Mouse (Mus musculus) neural tube, embryonic 12.5 days (tissue): Measurements from ENCODE around the gene Spem2. TPM values are rescaled to one million over a fixed set of nuclear protein-coding genes. Genes with fewer than 3 reads are reported as not detected.
A peak's percentile ranks its signal among the peaks of the same experiment; 100 is the strongest.

Experiments used
- ATAC-seq: fragments of 200-750 bp; cut with Nextera tagmentation; 2 replicates; pipeline ENCODE4 v1.8.0; 2017; ENCODE audit warnings: low read depth, mild to moderate bottlenecking, moderate TSS enrichment, moderate library complexity; ENCODE audit not compliant: low FRiP score
- H3K27ac ChIP-seq: fragments of 300-500 bp; sonication (generic); 2 replicates; pipeline ENCODE4 v1.5.1; 2016
- H3K27me3 ChIP-seq: fragments of 300-500 bp; sonication (generic); replicated peaks from 2 replicates; pipeline ENCODE4 v1.6.1; 2016; ENCODE audit warnings: mild to moderate bottlenecking
- H3K36me3 ChIP-seq: fragments of 300-500 bp; sonication (generic); 2 replicates; pipeline ENCODE4 v1.6.1; 2016; ENCODE audit warnings: mild to moderate bottlenecking
- H3K4me1 ChIP-seq: fragments of 300-500 bp; sonication (generic); 2 replicates; pipeline ENCODE4 v1.6.1; 2016
- H3K4me2 ChIP-seq: fragments of 300-500 bp; sonication (generic); replicated peaks from 2 replicates; pipeline ENCODE4 v1.6.1; 2016; ENCODE audit warnings: mild to moderate bottlenecking
- H3K4me3 ChIP-seq: fragments of 300-500 bp; sonication (generic); 2 replicates; pipeline ENCODE4 v1.5.1; 2016
- H3K9ac ChIP-seq: fragments of 300-500 bp; sonication (generic); 2 replicates; pipeline ENCODE4 v1.6.1; 2016; ENCODE audit warnings: mild to moderate bottlenecking
- H3K9me3 ChIP-seq: fragments of 300-500 bp; sonication (generic); 2 replicates; pipeline ENCODE4 v1.6.1; 2016; ENCODE audit warnings: mild to moderate bottlenecking
- WGBS: fragments of 180-500 bp; shearing (Covaris S2); methylation state at CpG from one replicate; pipeline ENCODE4 v1.1.7; 2016; 5-methylcytosine and 5-hydroxymethylcytosine counted together
- polyA plus RNA-seq: library from polyadenylated mRNA; unstranded; fragments of >200 nt; fragmentation: Nextera tagmentation; extraction: Ambion mirVana; gene quantifications from 2 replicates; pipeline ENCODE4 v1.2.1, GENCODE M21; 2016

Spem2 gene
- polyA plus RNA-seq, 1 experiment from 2014 or later, result not detected

DNA sequence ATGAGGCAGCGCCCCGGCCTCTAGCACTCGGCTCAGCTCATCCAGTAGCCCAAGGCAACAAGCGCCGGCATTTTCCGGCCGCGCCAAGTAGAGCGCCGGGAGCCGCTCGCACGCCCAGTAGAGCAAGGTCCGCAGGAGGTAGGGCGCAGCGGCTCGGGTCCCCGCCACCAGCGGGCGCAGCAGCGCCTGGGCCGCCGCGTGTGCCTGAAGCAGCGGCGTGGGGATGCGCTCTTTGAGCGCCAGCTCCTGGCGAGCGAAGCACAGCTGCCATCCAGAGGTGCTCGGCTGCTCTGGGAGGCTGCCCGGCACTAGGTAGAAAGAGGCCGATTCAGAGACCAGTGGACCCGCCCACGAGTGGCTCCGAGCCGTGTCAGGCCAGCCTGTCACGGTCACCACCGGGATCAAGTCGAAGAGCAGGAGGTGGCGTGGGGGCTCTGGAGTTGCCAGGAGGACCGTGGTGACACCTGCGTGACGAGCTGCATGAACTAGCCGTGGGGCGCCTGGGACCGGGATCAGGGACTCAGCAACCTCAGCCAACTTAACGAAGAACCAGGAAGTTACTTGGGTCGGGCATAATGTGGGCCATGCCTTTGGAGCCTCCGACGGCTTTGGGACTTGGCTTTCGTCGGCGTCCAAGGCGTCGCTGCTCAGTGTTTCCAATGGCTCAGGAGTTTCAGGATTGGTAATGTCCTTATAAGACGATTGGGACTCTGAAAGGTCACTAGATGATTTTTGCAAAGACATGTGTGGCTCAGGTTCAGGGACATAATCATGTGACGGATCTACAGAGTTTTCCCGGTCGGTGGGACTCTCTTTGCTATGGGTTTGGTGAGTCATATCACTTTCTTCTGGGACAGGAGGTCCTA is 14.2 kb downstream of the Spem2 start:
- Histone ChIP-seq H3K27me3 (peaks cover 71% of the 10 kb centered on the region), H3K36me3 (no peaks in the 10 kb centered on the region), H3K9ac (peak overlapping the region; percentile 69), H3K9me3 (peaks cover 5% of the 10 kb centered on the region; the same call in 1 of the 2 replicates), H3K4me2 (peak overlapping the region; percentile 92), H3K27ac (0 out of 2 replicates have a peak overlapping the region, but pooled peaks have one; percentile 20), H3K4me1 (peaks cover 61% of the 10 kb centered on the region), H3K4me3 (peak overlapping the region; percentile 54)
- ATAC-seq, result 0 out of 2 replicates have a peak, but pooled peaks have one; percentile 7
- WGBS, result 1% methylated on average over 60 of the region's 60 CpGs

DNA sequence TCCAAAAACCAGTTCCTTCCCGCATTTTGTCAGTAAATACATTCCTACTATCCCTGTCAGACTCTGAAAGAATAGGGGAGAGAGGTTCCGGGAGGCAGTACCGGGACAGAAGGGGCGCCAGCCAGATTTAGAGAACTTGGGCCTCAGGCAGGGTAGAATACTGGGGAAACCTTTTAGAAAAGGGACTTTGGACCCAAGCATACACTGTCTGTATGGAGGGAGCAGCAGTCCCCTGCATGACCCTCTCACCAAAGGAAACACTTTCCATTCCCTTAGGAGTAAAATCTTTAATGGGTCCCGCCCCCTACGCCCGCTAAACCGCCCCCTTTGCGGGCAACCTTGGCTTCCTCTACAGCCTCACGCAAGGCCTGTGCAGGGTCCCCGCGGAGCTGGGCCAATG is 14.9 kb downstream of the Spem2 start:
- H3K4me1 ChIP-seq, result peaks cover 68% of the 10 kb centered on the region
- H3K4me3 ChIP-seq, result peak overlapping the region; percentile 54
- 0 out of 2 replicates have a peak overlapping the region, but pooled peaks have one; percentile 20 for H3K27ac ChIP-seq
- peak overlapping the region; percentile 92 for H3K4me2 ChIP-seq
- H3K9ac ChIP-seq, result peak overlapping the region; percentile 69
- WGBS, result 2% methylated on average over 12 of the region's 12 CpGs
- H3K27me3 ChIP-seq, result peaks cover 72% of the 10 kb centered on the region
- no peak for ATAC-seq
- peaks cover 5% of the 10 kb centered on the region; the same call in 1 of the 2 replicates for H3K9me3 ChIP-seq
- H3K36me3 ChIP-seq, result no peaks in the 10 kb centered on the region

DNA sequence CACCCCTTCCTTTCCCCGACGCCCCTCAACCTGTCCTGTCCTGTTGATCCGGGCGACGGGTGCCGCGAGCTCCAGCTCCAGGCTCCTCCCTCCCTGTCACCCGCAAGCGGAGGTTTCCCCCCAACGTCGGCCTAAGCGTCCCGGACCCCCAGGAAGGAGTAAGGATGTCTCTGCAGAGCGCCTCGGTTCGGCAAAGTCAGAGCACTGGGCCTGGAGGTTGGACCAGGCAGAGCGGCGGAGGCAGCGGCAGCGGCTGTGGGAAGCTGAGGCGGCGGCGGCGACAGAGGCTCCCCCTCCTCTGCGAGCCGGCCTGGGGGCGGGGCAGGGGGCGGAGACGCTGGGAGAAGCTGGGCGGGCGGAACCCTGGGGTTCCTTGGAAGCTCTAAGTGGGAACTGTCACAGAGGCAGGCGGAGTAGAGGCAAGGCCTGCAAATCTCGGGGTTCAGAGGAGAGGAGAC is 15.6 kb downstream of the Spem2 start:
- under 1% methylated on average over 33 of the region's 33 CpGs for WGBS
- Histone ChIP-seq H3K4me2 (peak overlapping the region; percentile 92), H3K4me3 (peak overlapping the region; percentile 54), H3K9ac (peak overlapping the region; percentile 69), H3K27me3 (peaks cover 75% of the 10 kb centered on the region), H3K4me1 (peaks cover 72% of the 10 kb centered on the region), H3K36me3 (no peaks in the 10 kb centered on the region), H3K27ac (peak overlapping the region; percentile 46; the same call in 1 of the 2 replicates), H3K9me3 (peaks cover 5% of the 10 kb centered on the region; the same call in 1 of the 2 replicates)
- no peak for ATAC-seq

DNA sequence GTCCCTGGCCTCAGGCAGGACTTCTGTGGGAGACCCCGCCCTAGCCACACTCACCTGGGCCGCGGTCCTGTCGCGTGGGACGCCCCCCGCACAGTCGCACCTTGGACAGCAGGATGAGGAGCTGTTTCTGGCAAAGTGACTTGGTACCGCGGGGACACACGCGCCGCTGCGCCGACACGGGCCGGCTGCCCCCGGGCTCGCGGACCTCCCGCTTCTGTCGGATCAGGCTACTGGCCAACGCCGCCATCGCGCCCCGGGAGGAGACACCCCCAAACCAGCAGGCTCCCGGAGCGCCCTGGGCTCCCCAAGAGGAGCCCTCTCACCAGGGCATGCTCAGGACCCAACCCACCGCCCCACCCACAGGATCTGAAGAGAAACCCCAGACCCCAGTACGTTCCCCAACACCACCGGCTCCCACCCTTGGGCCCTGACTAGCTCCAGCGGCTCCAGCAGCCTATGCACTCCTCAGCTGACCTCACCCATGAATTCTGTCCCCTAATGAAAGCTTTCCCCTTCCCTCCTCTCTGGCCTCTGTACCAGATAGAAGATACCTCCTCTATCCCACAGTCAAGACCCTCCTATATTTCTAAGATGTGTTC is 16.8 kb downstream of the Spem2 start, which contains the start of gene Fgf11:
Gene Fgf11 (minus strand): TSS at position 479 of the 599 bp plus-strand sequence.
- no peak for ATAC-seq
- peak within 1 kb of the TSS; percentile 68 for H3K27ac ChIP-seq
- H3K36me3 ChIP-seq, result no peaks in the 10 kb centered on the region
- peak within 1 kb of the TSS; percentile 69 for H3K9ac ChIP-seq
- H3K4me2 ChIP-seq, result peak within 1 kb of the TSS; percentile 92
- 1% methylated on average over 33 of the region's 33 CpGs for WGBS
- H3K27me3 ChIP-seq, result peaks cover 75% of the 10 kb centered on the region
- H3K9me3 ChIP-seq, result peaks cover 3% of the 10 kb centered on the region; the same call in 1 of the 2 replicates
- peaks cover 72% of the 10 kb centered on the region for H3K4me1 ChIP-seq
- H3K4me3 ChIP-seq, result peak within 1 kb of the TSS; percentile 54

DNA sequence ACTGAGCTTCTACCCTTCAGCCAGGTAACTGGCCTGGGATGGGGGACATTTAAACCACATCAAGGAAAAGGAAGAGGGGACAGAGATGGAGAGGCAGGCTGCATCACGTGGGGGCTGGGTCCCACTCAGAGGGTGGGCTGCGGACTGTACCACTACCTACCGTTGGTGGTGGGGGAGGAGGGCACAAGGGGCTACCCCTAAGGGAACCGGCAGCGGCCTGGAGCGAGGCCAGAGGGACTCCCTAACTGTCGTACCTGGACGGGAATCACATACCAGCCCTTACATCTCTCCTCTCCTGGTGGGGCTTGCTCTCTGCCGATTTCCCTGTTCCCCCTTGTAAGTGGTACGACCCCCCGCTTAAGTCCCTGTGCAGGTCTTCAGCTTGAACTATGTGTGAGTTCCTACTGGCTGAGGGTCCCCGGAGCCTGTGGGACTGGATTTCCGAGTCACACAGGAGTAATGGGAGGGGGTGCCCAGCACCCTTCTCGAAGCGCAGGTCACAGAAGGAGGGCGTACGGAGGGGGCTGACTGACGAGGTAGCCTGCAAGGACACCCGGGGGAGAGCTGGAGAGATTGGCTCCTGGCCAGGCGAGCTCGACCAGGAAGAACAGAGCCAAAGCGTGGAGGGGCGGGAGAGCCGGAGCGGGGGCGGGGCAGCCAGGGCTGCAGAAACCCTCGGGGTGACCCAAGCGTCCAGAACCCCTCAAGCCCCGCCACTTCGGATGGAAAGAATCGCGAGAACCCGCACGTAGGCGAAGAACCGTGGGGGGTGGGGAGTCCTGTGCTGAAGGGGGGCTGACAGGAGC is 17.7 kb downstream of the Spem2 start:
- H3K4me2 ChIP-seq, result peak overlapping the region; percentile 92
- peak overlapping the region; percentile 60 for H3K9ac ChIP-seq
- H3K27me3 ChIP-seq, result peaks cover 71% of the 10 kb centered on the region
- H3K4me1 ChIP-seq, result peaks cover 77% of the 10 kb centered on the region
- under 1% methylated on average over 36 of the region's 36 CpGs for WGBS
- no peaks in the 10 kb centered on the region for H3K36me3 ChIP-seq
- no peaks in the 10 kb centered on the region for H3K9me3 ChIP-seq
- H3K27ac ChIP-seq, result peak overlapping the region; percentile 68
- ATAC-seq, result peak; percentile 65
- peak overlapping the region; percentile 54 for H3K4me3 ChIP-seq

DNA sequence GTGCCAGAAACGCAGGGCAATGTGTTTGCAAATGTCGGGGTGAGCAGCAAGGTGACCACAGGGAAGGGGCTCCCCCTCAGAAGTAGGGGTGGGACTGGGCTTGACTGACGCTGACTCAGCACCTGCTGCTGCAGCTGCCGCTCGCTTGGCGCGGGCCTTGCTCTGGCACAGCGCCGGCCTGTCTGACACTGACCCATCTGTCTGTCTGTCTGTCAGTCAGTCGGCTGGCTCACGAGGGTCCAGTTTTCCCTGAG is 18.2 kb downstream of the Spem2 start:
- peak; percentile 34; the same call in 1 of the 2 replicates for ATAC-seq

DNA sequence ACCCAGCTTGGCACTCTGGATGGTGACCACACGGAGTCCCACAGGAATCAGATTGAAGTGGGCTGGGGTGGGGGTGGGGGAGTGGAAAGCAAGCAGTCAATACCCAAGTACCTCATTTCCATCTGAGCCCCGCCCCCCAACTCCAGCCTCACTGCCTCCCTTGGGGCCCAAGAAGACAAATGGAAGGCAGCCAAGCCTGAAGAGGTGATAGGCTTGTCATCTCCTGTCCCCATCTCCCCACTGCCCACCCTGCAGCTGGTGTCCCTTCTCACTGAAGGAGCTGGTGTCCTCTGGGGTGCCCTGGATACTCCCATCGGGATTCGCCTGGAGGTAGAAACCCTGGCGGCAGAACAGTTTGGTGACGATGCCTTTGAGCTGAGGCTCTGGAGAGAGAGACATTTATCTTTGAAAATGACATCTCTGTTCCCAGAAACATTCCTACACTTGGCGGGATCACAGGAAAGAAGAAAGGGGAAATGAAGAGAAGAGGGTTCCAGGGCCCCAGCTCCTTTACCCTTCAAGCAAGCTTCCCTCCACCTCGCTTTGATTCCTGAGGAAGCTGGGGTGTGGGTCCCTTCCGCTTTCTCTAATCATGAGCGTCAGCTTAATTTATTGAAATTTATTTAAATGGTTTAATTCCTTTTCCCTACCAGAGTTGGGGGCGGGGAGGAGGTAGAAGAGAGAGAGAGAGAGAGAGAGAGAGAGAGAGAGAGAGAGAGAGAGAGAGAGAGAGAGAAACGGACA is 18.7 kb downstream of the Spem2 start:
- Histone ChIP-seq H3K36me3 (no peaks in the 10 kb centered on the region), H3K4me3 (peak overlapping the region; percentile 54), H3K9ac (peak overlapping the region; percentile 60), H3K4me2 (peak overlapping the region; percentile 92), H3K27me3 (peaks cover 61% of the 10 kb centered on the region), H3K4me1 (peaks cover 74% of the 10 kb centered on the region), H3K9me3 (no peaks in the 10 kb centered on the region), H3K27ac (peak overlapping the region; percentile 68)
- no peak for ATAC-seq
- WGBS, result 15% methylated on average over 12 of the region's 12 CpGs

More for the DNA sequence above, 18.2 kb downstream of the Spem2 start:
- Histone ChIP-seq H3K36me3 (no peaks in the 10 kb centered on the region), H3K9ac (peak overlapping the region; percentile 60), H3K9me3 (no peaks in the 10 kb centered on the region), H3K27me3 (peaks cover 66% of the 10 kb centered on the region), H3K4me2 (peak overlapping the region; percentile 92), H3K27ac (peak overlapping the region; percentile 68), H3K4me3 (peak overlapping the region; percentile 54), H3K4me1 (peaks cover 79% of the 10 kb centered on the region)
- WGBS, result 1% methylated on average over 11 of the region's 11 CpGs

DNA sequence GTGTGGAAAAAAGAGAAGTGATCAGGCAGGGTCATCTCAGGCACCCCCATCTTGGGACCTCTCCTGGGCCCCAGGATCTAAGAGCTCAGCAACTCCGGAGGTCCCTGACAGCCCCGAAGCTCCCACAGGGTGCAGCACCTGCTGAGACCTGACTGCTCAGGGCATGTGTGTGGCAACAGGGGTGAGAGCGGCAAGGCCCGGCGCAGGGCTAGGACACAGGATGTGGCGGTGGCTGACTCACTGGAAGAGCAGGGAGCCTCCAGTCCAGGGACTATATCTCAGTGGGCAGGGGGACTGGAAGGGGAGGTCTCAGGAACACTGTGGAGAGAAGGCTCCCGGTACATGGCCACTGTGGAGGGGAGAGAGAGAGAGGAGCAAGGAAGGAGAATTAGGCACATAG is 20.3 kb downstream of the Spem2 start:
- no peaks in the 10 kb centered on the region for H3K9me3 ChIP-seq
- no peaks in the 10 kb centered on the region for H3K36me3 ChIP-seq
- no peak overlapping the region for H3K27ac ChIP-seq
- H3K27me3 ChIP-seq, result peaks cover 55% of the 10 kb centered on the region
- H3K4me2 ChIP-seq, result 0 out of 2 replicates have a peak overlapping the region, but pooled peaks have one; percentile 3
- peaks cover 58% of the 10 kb centered on the region for H3K4me1 ChIP-seq
- no peak overlapping the region for H3K4me3 ChIP-seq
- WGBS, result 72% methylated on average over 7 of the region's 7 CpGs
- no peak overlapping the region for H3K9ac ChIP-seq
- no peak for ATAC-seq

DNA sequence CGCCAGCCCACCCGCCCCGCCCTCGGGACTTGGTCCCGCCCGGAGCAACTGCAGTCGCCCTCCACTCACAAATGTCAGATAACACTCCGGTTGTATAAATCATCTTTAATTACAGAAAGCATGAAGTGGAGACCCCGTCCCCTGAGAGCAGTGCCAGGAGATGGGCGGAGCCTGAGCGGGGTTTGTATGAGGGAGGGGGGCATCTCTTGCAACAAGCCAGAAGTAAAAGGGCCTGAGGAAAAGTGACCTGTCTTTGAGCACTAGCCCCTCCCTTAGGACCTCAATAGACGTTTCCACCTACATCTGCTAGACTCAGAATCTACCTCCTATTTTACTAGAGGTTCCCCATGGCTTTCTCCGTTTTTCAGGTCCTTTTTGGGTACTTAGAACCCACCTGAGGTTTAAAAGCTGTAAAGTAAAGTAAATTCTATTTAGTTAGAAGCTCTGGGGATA is 22.3 kb downstream of the Spem2 start:
- no peaks in the 10 kb centered on the region for H3K9me3 ChIP-seq
- 2% methylated on average over 13 of the region's 13 CpGs for WGBS
- peaks cover 38% of the 10 kb centered on the region for H3K4me1 ChIP-seq
- peak overlapping the region; percentile 75 for H3K4me2 ChIP-seq
- no peaks in the 10 kb centered on the region for H3K36me3 ChIP-seq
- peak overlapping the region; percentile 44 for H3K9ac ChIP-seq
- H3K4me3 ChIP-seq, result peak overlapping the region; percentile 35
- peaks cover 42% of the 10 kb centered on the region for H3K27me3 ChIP-seq
- ATAC-seq, result no peak
- no peak overlapping the region for H3K27ac ChIP-seq

DNA sequence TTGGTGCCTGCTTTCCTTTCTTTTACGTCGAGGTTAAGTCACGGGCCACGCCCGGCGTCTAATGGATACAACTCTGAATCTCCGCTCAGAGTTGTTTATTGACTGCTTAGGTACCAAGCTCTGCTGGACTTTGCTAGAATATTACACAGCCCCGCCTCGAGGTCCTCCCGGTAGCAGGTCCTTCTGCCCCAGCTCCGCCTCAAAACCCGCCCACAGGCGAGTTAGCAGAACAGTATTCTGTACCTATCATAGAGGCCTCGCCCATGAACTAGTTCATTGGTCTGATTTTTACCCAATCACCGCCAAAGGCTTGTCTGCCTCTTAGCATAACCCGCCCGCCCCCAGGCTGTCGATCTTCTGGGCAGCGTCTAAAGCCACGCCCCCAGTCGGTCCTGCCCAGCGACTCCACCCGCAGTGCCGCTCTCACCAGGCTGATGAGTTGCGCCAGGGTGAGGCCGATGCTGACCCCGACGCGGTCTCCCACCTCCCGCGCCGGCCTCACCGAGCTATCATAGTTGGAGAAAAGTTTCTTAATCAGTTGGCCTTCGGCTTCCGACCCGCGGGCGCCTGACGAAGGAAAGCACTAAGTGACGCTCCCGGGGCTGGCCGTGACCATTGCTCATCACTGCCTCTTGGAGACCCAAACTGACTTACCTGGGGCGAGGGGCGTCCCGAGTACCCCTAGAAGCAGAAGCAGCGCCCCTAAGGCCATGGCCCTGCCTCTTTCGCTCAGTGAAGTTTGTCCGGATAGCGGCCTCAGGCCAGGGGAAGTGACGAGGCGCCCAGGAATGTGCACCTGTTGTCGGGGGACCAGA is 22.9 kb downstream of the Spem2 start, which contains the start of gene Chrnb1:
Gene Chrnb1 (minus strand): TSS at position 776 of the 815 bp plus-strand sequence.
- WGBS, result 2% methylated on average over 52 of the region's 52 CpGs
- H3K4me3 ChIP-seq, result peak within 1 kb of the TSS; percentile 35
- H3K36me3 ChIP-seq, result no peaks in the 10 kb centered on the region
- peaks cover 38% of the 10 kb centered on the region for H3K27me3 ChIP-seq
- peak; percentile 91 for ATAC-seq
- peak within 1 kb of the TSS; percentile 44 for H3K9ac ChIP-seq
- no peaks in the 10 kb centered on the region for H3K9me3 ChIP-seq
- peak within 1 kb of the TSS; percentile 75 for H3K4me2 ChIP-seq
- H3K27ac ChIP-seq, result no peak within 1 kb of the TSS
- peaks cover 32% of the 10 kb centered on the region for H3K4me1 ChIP-seq
